Mouse (Mus musculus): ENCODE data around the gene Ascc3.

- TF ChIP-seq GATA1 (IDR thresholded peaks at IDR 0.05; ENCODE audit: borderline replicate concordance, low read length) (no peak), FLI1 (IDR thresholded peaks at IDR 0.05; ENCODE audit: low read length) (no peak)
Measured at GRCm38 (mm10) chr10:50891876-50892711, 299.6 kb downstream of the Ascc3 start.
